Mouse (Mus musculus): ENCODE data around the gene Etv5. TPM values are rescaled to one million over a fixed set of nuclear protein-coding genes. Genes with fewer than 3 reads are reported as not detected.

Etv5 gene
- polyA plus RNA-seq, 1 experiment = 76.2 TPM

GRCm38 (mm10) chr16:22452082-22452481 lies 12.6 kb upstream of the Etv5 start:
- no peak overlapping the region for H3K27ac ChIP-seq (ENCODE audit: insufficient read depth, low read length)
- H3K4me3 ChIP-seq (ENCODE audit: insufficient read depth, low read length) = no peak overlapping the region
- no peaks in the 10 kb centered on the region for H3K4me1 ChIP-seq (ENCODE audit: control insufficient read depth, insufficient read depth, low read length)
- TF ChIP-seq CTCF (IDR thresholded peaks at IDR 0.05; ENCODE audit: extremely low read depth, insufficient read depth, low read length) (no peak), POLR2A (IDR thresholded peaks at IDR 0.05; ENCODE audit: extremely low read depth, insufficient read depth, low read length) (no peak)

DNA sequence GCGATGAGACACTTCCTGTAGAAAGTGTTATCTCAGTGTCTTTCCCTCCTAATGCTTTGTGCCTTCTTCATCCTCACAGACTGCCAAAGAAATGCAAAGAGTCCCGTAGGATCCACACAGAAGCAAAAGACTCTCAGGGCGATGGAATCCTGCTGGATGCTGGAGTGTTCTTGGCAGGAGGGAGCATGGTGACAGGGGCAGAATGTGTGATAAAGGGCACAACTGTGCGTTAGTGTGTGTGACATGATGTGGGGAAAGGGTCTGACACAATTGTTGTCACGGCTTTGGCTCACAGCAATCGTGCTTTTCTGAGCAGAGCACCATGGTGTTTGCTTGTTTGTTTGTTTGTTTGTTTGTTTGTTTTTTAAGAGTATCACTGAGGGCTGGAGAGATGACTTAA lies 8.6 kb upstream of the Etv5 start:
- Histone ChIP-seq H3K4me1 (ENCODE audit: control insufficient read depth, insufficient read depth, low read length) (no peaks in the 10 kb centered on the region), H3K4me3 (ENCODE audit: insufficient read depth, low read length) (no peak overlapping the region), H3K27ac (ENCODE audit: insufficient read depth, low read length) (no peak overlapping the region)
- TF ChIP-seq CTCF (IDR thresholded peaks at IDR 0.05; ENCODE audit: extremely low read depth, insufficient read depth, low read length) = no peak
- no peak for TF ChIP-seq POLR2A (IDR thresholded peaks at IDR 0.05; ENCODE audit: extremely low read depth, insufficient read depth, low read length)

DNA sequence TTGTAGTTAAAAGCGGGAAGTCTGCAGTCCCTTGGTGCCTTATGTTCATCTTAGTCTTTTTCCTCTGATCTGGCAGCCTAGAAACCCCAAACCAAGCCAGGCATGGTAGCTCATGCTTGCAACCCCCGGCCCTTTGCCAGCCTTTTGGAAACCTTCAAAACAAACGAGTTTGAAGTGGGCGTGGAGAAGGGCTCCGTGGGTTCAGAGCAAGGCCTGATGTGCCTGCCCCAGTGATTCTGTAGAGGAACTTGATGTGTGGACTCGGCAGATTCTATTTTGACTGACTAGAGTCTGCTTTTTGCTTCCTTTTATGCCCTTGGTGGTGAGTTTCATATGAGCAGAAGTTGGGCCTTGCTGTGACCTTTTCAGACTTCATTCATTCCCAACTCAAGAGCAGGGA lies 5.3 kb upstream of the Etv5 start:
- Histone ChIP-seq H3K4me1 (ENCODE audit: control insufficient read depth, insufficient read depth, low read length) (no peaks in the 10 kb centered on the region), H3K4me3 (ENCODE audit: insufficient read depth, low read length) (no peak overlapping the region), H3K27ac (ENCODE audit: insufficient read depth, low read length) (no peak overlapping the region)
- TF ChIP-seq POLR2A (IDR thresholded peaks at IDR 0.05; ENCODE audit: extremely low read depth, insufficient read depth, low read length) (no peak), CTCF (IDR thresholded peaks at IDR 0.05; ENCODE audit: extremely low read depth, insufficient read depth, low read length) (no peak)

DNA sequence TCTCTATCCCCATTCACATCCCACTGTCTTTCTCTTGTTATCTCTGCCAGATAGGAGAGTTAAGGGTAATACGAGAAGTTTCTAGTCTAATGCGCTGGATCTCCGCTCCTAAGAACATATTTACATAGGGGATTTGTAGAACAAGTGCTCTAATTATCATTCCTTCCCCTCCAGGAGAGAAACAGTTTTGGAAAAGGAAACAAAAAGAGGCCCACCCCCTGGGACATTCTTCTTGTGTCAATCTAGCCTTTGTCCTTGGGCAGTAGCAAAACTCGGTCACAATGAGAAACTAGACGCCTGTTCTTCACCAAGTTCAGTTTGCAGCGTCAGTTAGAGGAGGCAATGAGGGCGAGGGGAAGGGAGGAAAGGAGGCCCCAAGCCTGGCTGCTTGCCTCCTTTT lies 2.7 kb upstream of the Etv5 start:
- no peak for TF ChIP-seq POLR2A (IDR thresholded peaks at IDR 0.05; ENCODE audit: extremely low read depth, insufficient read depth, low read length)
- no peak for TF ChIP-seq CTCF (IDR thresholded peaks at IDR 0.05; ENCODE audit: extremely low read depth, insufficient read depth, low read length)
- Histone ChIP-seq H3K4me3 (ENCODE audit: insufficient read depth, low read length) (no peak overlapping the region), H3K4me1 (ENCODE audit: control insufficient read depth, insufficient read depth, low read length) (no peaks in the 10 kb centered on the region), H3K27ac (ENCODE audit: insufficient read depth, low read length) (no peak overlapping the region)

- no peak overlapping the region for H3K27ac ChIP-seq (ENCODE audit: insufficient read depth, low read length)
- H3K4me3 ChIP-seq (ENCODE audit: insufficient read depth, low read length) = no peak overlapping the region
- H3K4me1 ChIP-seq (ENCODE audit: control insufficient read depth, insufficient read depth, low read length) = no peaks in the 10 kb centered on the region
- no peak for TF ChIP-seq CTCF (IDR thresholded peaks at IDR 0.05; ENCODE audit: extremely low read depth, insufficient read depth, low read length)
- no peak for TF ChIP-seq POLR2A (IDR thresholded peaks at IDR 0.05; ENCODE audit: extremely low read depth, insufficient read depth, low read length)
These were observed 1.8 kb upstream of the Etv5 start for GRCm38 (mm10) chr16:22441317-22441716.

- 0 out of 2 replicates have a peak, but pooled peaks cover 1% of the 10 kb centered on the region for H3K4me1 ChIP-seq (ENCODE audit: control insufficient read depth, insufficient read depth, low read length)
- peak overlapping the region; percentile 30 for H3K4me3 ChIP-seq (ENCODE audit: insufficient read depth, low read length)
- TF ChIP-seq POLR2A (IDR thresholded peaks at IDR 0.05; ENCODE audit: extremely low read depth, insufficient read depth, low read length) = no peak
- TF ChIP-seq CTCF (IDR thresholded peaks at IDR 0.05; ENCODE audit: extremely low read depth, insufficient read depth, low read length) = 0 out of 2 replicates have a peak, but pooled peaks have one; percentile 9
- peak overlapping the region; percentile 26; the same call in 1 of the 2 replicates for H3K27ac ChIP-seq (ENCODE audit: insufficient read depth, low read length)
These were observed 750 bp upstream of the Etv5 start for GRCm38 (mm10) chr16:22440269-22440668.

GRCm38 (mm10) chr16:22438441-22439373 lies 812 bp downstream of the Etv5 start:
- Histone ChIP-seq H3K4me1 (ENCODE audit: control insufficient read depth, insufficient read depth, low read length) (peaks cover 9% of the 10 kb centered on the region), H3K4me3 (ENCODE audit: insufficient read depth, low read length) (peak overlapping the region; percentile 98), H3K27ac (ENCODE audit: insufficient read depth, low read length) (peak overlapping the region; percentile 65)
- TF ChIP-seq CTCF (IDR thresholded peaks at IDR 0.05; ENCODE audit: extremely low read depth, insufficient read depth, low read length) (no peak), POLR2A (IDR thresholded peaks at IDR 0.05; ENCODE audit: extremely low read depth, insufficient read depth, low read length) (no peak)

DNA sequence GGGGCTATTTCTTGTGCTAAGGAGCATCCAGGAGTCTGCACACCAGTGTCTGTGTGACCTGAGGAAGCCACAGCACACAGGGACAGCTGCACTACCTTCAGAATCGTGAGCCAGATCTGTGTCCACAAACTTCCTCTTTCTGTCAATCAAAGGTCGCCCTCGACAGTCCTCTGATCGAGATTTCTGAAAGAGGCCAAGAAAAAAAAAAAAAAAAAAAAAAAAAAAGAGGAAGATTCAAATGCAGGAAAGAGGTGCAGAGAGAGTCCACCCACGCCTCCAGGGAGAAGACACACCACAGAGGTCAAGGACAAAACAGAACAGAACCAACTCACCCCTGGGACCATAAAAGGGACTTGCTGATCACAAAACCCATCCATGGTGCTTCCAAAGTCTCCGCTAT lies 3.4 kb downstream of the Etv5 start:
- H3K27ac ChIP-seq (ENCODE audit: insufficient read depth, low read length) = no peak overlapping the region
- peaks cover 10% of the 10 kb centered on the region for H3K4me1 ChIP-seq (ENCODE audit: control insufficient read depth, insufficient read depth, low read length)
- no peak for TF ChIP-seq POLR2A (IDR thresholded peaks at IDR 0.05; ENCODE audit: extremely low read depth, insufficient read depth, low read length)
- no peak for TF ChIP-seq CTCF (IDR thresholded peaks at IDR 0.05; ENCODE audit: extremely low read depth, insufficient read depth, low read length)
- no peak overlapping the region for H3K4me3 ChIP-seq (ENCODE audit: insufficient read depth, low read length)

- Histone ChIP-seq H3K4me1 (ENCODE audit: control insufficient read depth, insufficient read depth, low read length) (peaks cover 11% of the 10 kb centered on the region), H3K4me3 (ENCODE audit: insufficient read depth, low read length) (no peak overlapping the region), H3K27ac (ENCODE audit: insufficient read depth, low read length) (no peak overlapping the region)
- TF ChIP-seq POLR2A (IDR thresholded peaks at IDR 0.05; ENCODE audit: extremely low read depth, insufficient read depth, low read length) = no peak
- no peak for TF ChIP-seq CTCF (IDR thresholded peaks at IDR 0.05; ENCODE audit: extremely low read depth, insufficient read depth, low read length)
These were observed 5.0 kb downstream of the Etv5 start for GRCm38 (mm10) chr16:22434530-22434929.

- H3K27ac ChIP-seq (ENCODE audit: insufficient read depth, low read length) = peak overlapping the region; percentile 55; the same call in 1 of the 2 replicates
- TF ChIP-seq CTCF (IDR thresholded peaks at IDR 0.05; ENCODE audit: extremely low read depth, insufficient read depth, low read length) (no peak), POLR2A (IDR thresholded peaks at IDR 0.05; ENCODE audit: extremely low read depth, insufficient read depth, low read length) (no peak)
- H3K4me3 ChIP-seq (ENCODE audit: insufficient read depth, low read length) = no peak overlapping the region
- peaks cover 13% of the 10 kb centered on the region for H3K4me1 ChIP-seq (ENCODE audit: control insufficient read depth, insufficient read depth, low read length)
These were observed 5.6 kb downstream of the Etv5 start for GRCm38 (mm10) chr16:22433944-22434343.
